Mouse (Mus musculus) forelimb bud, embryonic 11.5 days (tissue): ENCODE measurements at regions not wholly inside any gene's neighbourhood (a gene's known extent, or its start where the extent isn't known, plus 50 kb on each side); places are given as distances from the start of the nearest gene placed in this dataset.

Source experiments
- DNase-seq: peaks from one replicate; pipeline ENCODE4 v3.0.0-alpha.2; 2012; ENCODE audit warnings: low read depth, low spot score

DNA sequence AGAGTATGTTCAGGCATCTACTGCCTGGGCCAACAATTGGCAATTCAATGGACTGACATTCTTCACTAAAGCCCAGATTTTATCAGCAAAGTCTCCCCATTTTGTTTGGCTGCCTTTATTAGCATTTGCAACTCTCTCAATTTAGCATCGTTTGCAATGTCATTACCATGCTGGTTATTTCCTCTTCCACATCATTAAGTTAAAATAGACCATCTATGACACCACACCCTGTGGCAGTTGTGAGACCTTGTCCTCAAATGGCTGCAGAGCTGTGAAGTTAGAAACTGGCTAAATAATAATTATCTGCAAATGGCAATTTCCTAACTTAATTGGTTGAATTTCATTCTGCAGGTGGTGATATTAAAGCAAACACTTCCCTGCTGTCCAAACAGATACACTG, 381.8 kb downstream of the H2al1n start:
- no peak for DNase-seq

DNA sequence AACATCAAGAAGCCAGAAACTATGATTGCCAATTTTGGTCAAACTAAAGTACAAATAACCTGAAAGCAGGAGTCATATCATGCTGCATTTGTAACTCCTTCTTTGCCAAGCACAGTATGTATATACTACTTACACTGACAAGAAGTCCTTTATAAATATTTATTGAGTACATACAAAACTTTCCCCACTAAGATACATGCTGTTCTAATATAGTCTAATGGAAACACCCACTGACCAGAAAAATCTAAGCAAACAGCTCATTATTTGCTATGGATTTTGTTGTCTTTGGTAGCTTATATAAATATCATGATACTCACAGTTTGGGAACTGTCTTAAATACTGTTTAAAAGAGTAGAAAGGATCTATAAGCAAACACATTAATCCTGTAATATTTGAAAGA, 385.9 kb downstream of the H2al1n start:
- DNase-seq = no peak

DNA sequence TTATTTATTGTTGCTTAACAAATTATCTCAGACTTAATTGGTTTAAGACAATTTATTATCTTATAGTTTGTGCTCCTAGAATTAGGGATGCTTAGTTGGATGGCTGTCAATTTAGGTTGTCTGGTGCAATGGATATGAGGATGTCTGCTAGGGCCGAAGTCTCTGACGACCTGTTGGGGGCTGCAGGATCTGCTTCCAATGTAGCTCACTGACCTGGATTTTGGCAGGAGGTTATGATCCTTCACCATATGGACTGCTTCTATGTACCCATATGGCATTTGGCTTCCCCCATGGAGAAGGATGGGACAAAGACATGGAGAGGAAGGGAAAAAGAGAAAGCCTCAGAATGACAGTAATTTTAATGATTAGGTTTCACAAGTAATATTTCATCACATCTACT, 391.0 kb downstream of the H2al1n start:
- DNase-seq = no peak

DNA sequence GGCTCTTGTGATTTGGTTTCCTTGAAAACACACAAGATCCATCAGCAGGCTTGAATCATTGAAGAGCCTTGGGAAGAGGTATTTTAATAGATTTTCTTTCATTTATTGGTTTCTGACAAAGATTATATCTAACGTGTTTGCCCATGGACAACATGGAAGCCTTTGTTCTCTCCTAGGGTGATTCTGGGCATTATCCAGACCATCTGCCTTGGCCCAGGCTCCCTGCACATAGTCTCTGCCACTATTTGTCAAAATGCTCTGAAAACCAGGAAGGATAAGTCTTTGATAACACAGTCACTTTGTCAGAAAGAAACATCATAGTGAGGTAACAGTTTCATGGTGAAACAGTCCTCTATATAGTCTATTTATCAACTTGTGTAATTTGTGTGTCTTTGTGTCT, 398.2 kb downstream of the H2al1n start:
- DNase-seq = no peak

DNA sequence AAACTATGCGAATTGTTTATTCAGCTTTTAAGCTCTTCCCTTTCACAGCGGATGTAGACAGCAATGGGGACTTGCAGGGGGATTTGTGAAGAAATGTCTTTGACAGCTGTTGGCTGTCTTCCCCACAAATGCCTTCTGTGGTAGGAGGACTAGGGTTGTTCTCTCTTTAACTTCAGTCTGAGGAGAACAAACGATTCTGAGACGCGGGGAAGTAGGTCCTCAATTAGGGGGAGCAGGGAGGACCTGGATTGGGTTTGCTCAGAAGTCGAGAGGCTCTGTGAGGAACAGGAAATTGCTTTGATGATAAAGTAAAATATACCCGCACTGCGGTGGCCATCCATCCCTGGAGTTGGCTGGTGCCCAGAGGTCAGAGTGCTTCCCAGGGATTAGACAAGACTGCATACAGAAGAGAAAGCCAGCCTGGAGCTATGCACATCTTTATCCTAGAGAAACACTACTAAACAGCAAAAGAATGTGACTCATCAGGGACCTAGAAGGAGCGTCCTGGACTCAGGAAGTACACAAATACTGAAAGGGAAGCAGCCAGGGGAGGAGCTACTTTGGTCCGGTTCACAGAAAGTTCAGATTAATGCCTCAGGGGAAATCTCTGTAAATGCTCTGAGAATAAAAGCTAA, 417.4 kb downstream of the H2al1n start:
- DNase-seq = peak; percentile 3

DNA sequence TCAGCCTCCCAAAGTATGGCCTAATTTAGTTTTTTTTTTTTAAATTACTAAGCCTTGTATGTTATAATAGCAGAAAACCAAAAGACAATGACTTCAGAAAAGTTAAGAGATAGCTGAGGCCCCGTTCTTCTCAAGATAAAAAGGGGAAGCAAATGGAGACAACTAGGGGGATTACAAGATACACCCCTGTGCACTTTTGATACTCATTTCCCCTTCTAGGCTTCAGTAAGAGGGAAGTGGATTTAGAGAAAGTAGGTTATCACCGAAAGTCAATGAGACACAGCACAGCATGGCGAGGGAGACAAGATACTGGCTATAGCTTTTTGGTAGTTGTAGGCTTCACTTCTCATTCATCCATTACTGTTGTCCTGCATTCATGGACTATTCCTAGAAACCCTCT, 428.4 kb downstream of the H2al1n start:
- no peak for DNase-seq

DNA sequence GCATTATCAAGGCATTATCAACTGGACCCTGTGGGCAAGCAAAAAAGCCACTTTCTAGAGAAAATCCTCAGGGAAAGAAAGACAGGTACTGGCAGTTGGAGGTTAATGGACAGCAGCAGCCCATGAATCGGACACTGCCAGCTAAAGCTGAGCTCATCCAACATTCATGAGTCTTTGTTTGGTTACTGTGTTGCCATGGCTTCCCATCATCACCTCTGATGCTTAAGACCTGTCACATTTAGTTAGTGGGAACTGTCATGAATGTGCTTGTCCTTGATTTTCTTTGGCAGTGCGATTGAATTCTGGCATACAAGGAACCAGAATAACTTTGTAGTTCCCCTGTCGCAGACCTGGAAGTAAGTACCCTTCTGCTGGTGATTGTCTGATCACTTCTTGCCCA, 453.9 kb downstream of the H2al1n start:
- no peak for DNase-seq

DNA sequence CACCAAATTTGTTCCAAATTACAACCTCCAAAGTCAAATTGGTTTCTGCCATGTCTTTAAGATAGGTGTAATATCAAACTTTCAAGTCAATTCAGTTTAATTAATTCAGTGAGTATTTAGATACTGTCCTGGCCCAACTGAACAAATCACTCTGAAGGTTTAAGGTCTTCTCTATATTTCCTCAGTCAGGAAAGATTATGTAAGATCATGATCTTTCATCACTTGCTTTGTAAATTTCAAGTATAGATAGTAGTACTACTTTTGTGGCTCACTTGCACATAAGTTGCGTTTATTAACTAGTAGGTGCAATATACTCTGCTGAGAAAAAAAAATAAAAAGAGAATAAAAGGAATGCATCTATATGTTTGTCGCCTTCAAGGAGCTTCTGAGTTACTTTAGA, 485.4 kb downstream of the H2al1n start:
- DNase-seq = no peak

DNA sequence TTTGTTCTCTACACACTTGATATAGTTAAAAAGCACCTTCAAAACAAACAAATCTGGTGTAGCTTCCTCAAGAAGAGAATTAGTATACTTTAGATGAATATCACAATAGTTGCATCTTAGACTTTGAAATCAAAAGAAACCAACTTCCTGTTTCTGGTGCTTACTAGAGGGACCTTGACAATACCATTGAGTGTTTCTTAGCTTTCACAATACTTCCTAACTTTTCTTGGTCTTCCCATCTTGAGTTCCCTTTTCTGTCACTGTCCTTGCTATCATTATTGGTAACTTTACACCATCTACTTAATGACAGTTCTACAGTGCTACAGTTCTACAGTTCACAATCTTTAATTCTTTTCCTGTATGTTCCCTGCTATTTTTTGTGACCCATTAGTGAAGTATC, 528.1 kb downstream of the H2al1n start:
- no peak for DNase-seq
